Mouse (Mus musculus) adipose tissue, adult 10 weeks (tissue): Measurements from ENCODE around the gene Aida. TPM values are rescaled to one million over a fixed set of nuclear protein-coding genes. Genes with fewer than 3 reads are reported as not detected.

Experiments
- polyA plus RNA-seq: library from polyadenylated mRNA; stranded (reverse); fragments of 350-450 nt; fragmentation: Illumina TruSeq; extraction: RNeasy Lipid Tissue Mini Kit (QIAGEN cat#74804); gene quantifications from one replicate; pipeline ENCODE4 v1.2.3, GENCODE M21; 2014; ENCODE audit warnings: low read depth, low replicate concordance

Gene Aida
- 35.9 TPM for polyA plus RNA-seq

GRCm38 (mm10) chr1:183296465-183296864 is at the start of gene Aida:
Aida (plus strand) TSS chr1:183296590.

GRCm38 (mm10) chr1:183296877-183297383 is 540 bp downstream of the Aida start, which contains the start of gene Brox:
Brox (minus strand) TSS chr1:183297269.

GRCm38 (mm10) chr1:183369427-183370014 is 73.1 kb downstream of the Aida start, which contains the start of gene Mia3:
Mia3 (minus strand) TSS chr1:183369553.

Other genes starting within 250 kb of the Aida start
- 6.9 TPM for gene Disp1, start 75.1 kb upstream of the Aida start, polyA plus RNA-seq
- 39.1 TPM for gene Brox, start 679 bp downstream of the Aida start, polyA plus RNA-seq
- 225 TPM for gene Mia3, start 73.0 kb downstream of the Aida start, polyA plus RNA-seq
- gene Taf1a, start 92.4 kb downstream of the Aida start, polyA plus RNA-seq, result 24.0 TPM
- gene Hhipl2, start 121.6 kb downstream of the Aida start, polyA plus RNA-seq, result 0.51 TPM